Mouse (Mus musculus) bone marrow macrophage, adult 2 months (primary cell): Measurements from ENCODE around the gene Ncl.

Experiments
- CTCF ChIP-seq: IDR thresholded peaks from 2 replicates; pipeline ENCODE4 v1.5.1; 2012; ENCODE audit warnings: low read depth, mild to moderate bottlenecking, low read length, moderate library complexity
- POLR2A ChIP-seq: IDR thresholded peaks from 2 replicates; pipeline ENCODE4 v1.6.1; 2012; ENCODE audit warnings: mild to moderate bottlenecking, low read depth, low read length, borderline replicate concordance

- TF ChIP-seq CTCF (no peak), POLR2A (no peak)
Measured at GRCm38 (mm10) chr1:86393219-86393618, 34.0 kb upstream of the Ncl start.
